Mouse (Mus musculus) hindbrain, embryonic 15.5 days (tissue): ENCODE results near the gene Adk. TPM values are rescaled to one million over a fixed set of nuclear protein-coding genes. Genes with fewer than 3 reads are reported as not detected.

Experiments used
- ATAC-seq: fragments of 200-750 bp; cut with Nextera tagmentation; 2 replicates; pipeline ENCODE4 v1.8.0; 2017; ENCODE audit warnings: low read depth, moderate number of reproducible peaks, moderate TSS enrichment; ENCODE audit not compliant: low FRiP score
- H3K27ac ChIP-seq: fragments of 300-500 bp; sonication (generic); replicated peaks from 2 replicates; pipeline ENCODE4 v1.5.1; 2015; ENCODE audit warnings: mild to moderate bottlenecking, inconsistent platforms
- H3K27me3 ChIP-seq: fragments of 300-500 bp; sonication (generic); 2 replicates; pipeline ENCODE4 v1.6.1; 2015; ENCODE audit warnings: control low read depth, inconsistent platforms
- H3K36me3 ChIP-seq: fragments of 300-500 bp; sonication (generic); 2 replicates; pipeline ENCODE4 v1.6.1; 2015; ENCODE audit warnings: control low read depth, inconsistent platforms
- H3K4me1 ChIP-seq: fragments of 300-500 bp; sonication (generic); replicated peaks from 2 replicates; pipeline ENCODE4 v1.6.1; 2015; ENCODE audit warnings: control low read depth, inconsistent platforms
- H3K4me2 ChIP-seq: fragments of 300-500 bp; sonication (generic); 2 replicates; pipeline ENCODE4 v1.6.1; 2015; ENCODE audit warnings: moderate library complexity, mild to moderate bottlenecking, inconsistent platforms
- H3K4me3 ChIP-seq: fragments of 300-500 bp; sonication (generic); 2 replicates; pipeline ENCODE4 v1.5.1; 2015; ENCODE audit warnings: mild to moderate bottlenecking, inconsistent platforms
- H3K9ac ChIP-seq: fragments of 300-500 bp; sonication (generic); 2 replicates; pipeline ENCODE4 v1.6.1; 2015; ENCODE audit warnings: inconsistent platforms
- H3K9me3 ChIP-seq: fragments of 300-500 bp; sonication (generic); 2 replicates; pipeline ENCODE4 v1.6.1; 2016; ENCODE audit warnings: control low read depth, inconsistent platforms
- WGBS: fragments of 180-500 bp; shearing (Covaris S2); methylation state at CpG from one replicate; pipeline ENCODE4 v1.1.7; 2015; 5-methylcytosine and 5-hydroxymethylcytosine counted together
- polyA plus RNA-seq: library from polyadenylated mRNA; unstranded; fragments of >200 nt; fragmentation: Nextera tagmentation; extraction: Ambion mirVana; gene quantifications from 2 replicates; pipeline ENCODE4 v1.2.1, GENCODE M21; 2015

The Adk gene
- polyA plus RNA-seq, 1 experiment from 2014 or later = 40.4 TPM

- Histone ChIP-seq H3K9me3 (no peaks in the 10 kb centered on the region), H3K27me3 (no peaks in the 10 kb centered on the region), H3K9ac (no peak overlapping the region), H3K27ac (no peak overlapping the region), H3K4me3 (no peak overlapping the region), H3K36me3 (peaks cover 6% of the 10 kb centered on the region), H3K4me1 (peaks cover 10% of the 10 kb centered on the region), H3K4me2 (no peak overlapping the region)
- no peak for ATAC-seq
- 86% methylated on average over 2 of the region's 2 CpGs for WGBS
Measured at GRCm38 (mm10) chr14:21047840-21048239, 4.5 kb upstream of the Adk start.

- H3K4me3 ChIP-seq = no peak overlapping the region
- ATAC-seq = no peak
- peaks cover 16% of the 10 kb centered on the region for H3K4me1 ChIP-seq
Measured at GRCm38 (mm10) chr14:21048879-21049278, 3.5 kb upstream of the Adk start.

GRCm38 (mm10) chr14:21050734-21051133 is 1.6 kb upstream of the Adk start:
- 71% methylated on average over 3 of the region's 3 CpGs for WGBS
- H3K4me2 ChIP-seq = peak overlapping the region; percentile 82

More at GRCm38 (mm10) chr14:21048879-21049278, 3.5 kb upstream of the Adk start:
- Histone ChIP-seq H3K4me2 (no peak overlapping the region), H3K27ac (no peak overlapping the region), H3K36me3 (peaks cover 3% of the 10 kb centered on the region), H3K27me3 (no peaks in the 10 kb centered on the region), H3K9me3 (no peaks in the 10 kb centered on the region), H3K9ac (no peak overlapping the region)

GRCm38 (mm10) chr14:21051380-21052111 is 828 bp upstream of the Adk start:
- Histone ChIP-seq H3K27me3 (no peaks in the 10 kb centered on the region), H3K4me3 (peak overlapping the region; percentile 95), H3K4me1 (peaks cover 16% of the 10 kb centered on the region), H3K9me3 (no peaks in the 10 kb centered on the region), H3K27ac (peak overlapping the region; percentile 96), H3K9ac (peak overlapping the region; percentile 85), H3K4me2 (peak overlapping the region; percentile 82), H3K36me3 (no peaks in the 10 kb centered on the region)
- no peak for ATAC-seq
- 9% methylated on average over 28 of the region's 28 CpGs for WGBS

More at GRCm38 (mm10) chr14:21050734-21051133, 1.6 kb upstream of the Adk start:
- no peak overlapping the region for H3K27ac ChIP-seq
- H3K9me3 ChIP-seq = no peaks in the 10 kb centered on the region
- peaks cover 16% of the 10 kb centered on the region for H3K4me1 ChIP-seq
- H3K27me3 ChIP-seq = no peaks in the 10 kb centered on the region
- H3K4me3 ChIP-seq = peak overlapping the region; percentile 95
- no peaks in the 10 kb centered on the region for H3K36me3 ChIP-seq
- no peak for ATAC-seq
- no peak overlapping the region for H3K9ac ChIP-seq

GRCm38 (mm10) chr14:21052781-21053130 is 382 bp downstream of the Adk start:
- peak; percentile 80 for ATAC-seq
- H3K9ac ChIP-seq = peak overlapping the region; percentile 85
- peak overlapping the region; percentile 95 for H3K4me3 ChIP-seq
- peaks cover 16% of the 10 kb centered on the region for H3K4me1 ChIP-seq
- peak overlapping the region; percentile 82 for H3K4me2 ChIP-seq
- H3K27ac ChIP-seq = peak overlapping the region; percentile 96
- no peaks in the 10 kb centered on the region for H3K36me3 ChIP-seq
- WGBS = under 1% methylated on average over 25 of the region's 25 CpGs
- no peaks in the 10 kb centered on the region for H3K27me3 ChIP-seq
- H3K9me3 ChIP-seq = no peaks in the 10 kb centered on the region

GRCm38 (mm10) chr14:21053151-21053550 is 777 bp downstream of the Adk start:
- H3K4me3 ChIP-seq = peak overlapping the region; percentile 95
- 9% methylated on average over 8 of the region's 8 CpGs for WGBS
- no peak for ATAC-seq
- H3K27ac ChIP-seq = no peak overlapping the region
- H3K36me3 ChIP-seq = no peaks in the 10 kb centered on the region
- no peaks in the 10 kb centered on the region for H3K27me3 ChIP-seq
- peak overlapping the region; percentile 82 for H3K4me2 ChIP-seq
- H3K9ac ChIP-seq = peak overlapping the region; percentile 85
- no peaks in the 10 kb centered on the region for H3K9me3 ChIP-seq
- H3K4me1 ChIP-seq = peaks cover 16% of the 10 kb centered on the region

GRCm38 (mm10) chr14:21053586-21053985 is 1.2 kb downstream of the Adk start:
- WGBS = 47% methylated on average over 7 of the region's 7 CpGs
- no peaks in the 10 kb centered on the region for H3K36me3 ChIP-seq
- no peaks in the 10 kb centered on the region for H3K27me3 ChIP-seq
- no peaks in the 10 kb centered on the region for H3K9me3 ChIP-seq
- no peak overlapping the region for H3K9ac ChIP-seq
- no peak for ATAC-seq
- peaks cover 16% of the 10 kb centered on the region for H3K4me1 ChIP-seq
- H3K27ac ChIP-seq = no peak overlapping the region
- H3K4me2 ChIP-seq = peak overlapping the region; percentile 82
- peak overlapping the region; percentile 95; the same call in 1 of the 2 replicates for H3K4me3 ChIP-seq

GRCm38 (mm10) chr14:21058972-21059371 is 6.6 kb downstream of the Adk start:
- H3K4me3 ChIP-seq = no peak overlapping the region
- WGBS = 96% methylated on average over 2 of the region's 2 CpGs
- H3K4me1 ChIP-seq = no peaks in the 10 kb centered on the region
- H3K9ac ChIP-seq = no peak overlapping the region
- H3K9me3 ChIP-seq = no peaks in the 10 kb centered on the region
- no peaks in the 10 kb centered on the region for H3K27me3 ChIP-seq
- no peaks in the 10 kb centered on the region for H3K36me3 ChIP-seq
- ATAC-seq = no peak
- H3K4me2 ChIP-seq = no peak overlapping the region
- H3K27ac ChIP-seq = no peak overlapping the region

GRCm38 (mm10) chr14:21062766-21063513 is 10.6 kb downstream of the Adk start:
- Histone ChIP-seq H3K9ac (no peak overlapping the region), H3K36me3 (no peaks in the 10 kb centered on the region), H3K4me1 (no peaks in the 10 kb centered on the region), H3K4me3 (no peak overlapping the region), H3K9me3 (no peaks in the 10 kb centered on the region), H3K27ac (no peak overlapping the region), H3K27me3 (no peaks in the 10 kb centered on the region), H3K4me2 (no peak overlapping the region)
- no peak for ATAC-seq
- WGBS = 80% methylated on average over 5 of the region's 5 CpGs

GRCm38 (mm10) chr14:21064321-21064720 is 11.9 kb downstream of the Adk start:
- Histone ChIP-seq H3K9me3 (no peaks in the 10 kb centered on the region), H3K27me3 (no peaks in the 10 kb centered on the region), H3K4me1 (no peaks in the 10 kb centered on the region), H3K4me2 (no peak overlapping the region), H3K9ac (no peak overlapping the region), H3K27ac (no peak overlapping the region), H3K4me3 (no peak overlapping the region), H3K36me3 (no peaks in the 10 kb centered on the region)
- no peak for ATAC-seq
- 65% methylated on average over 1 of the region's 1 CpGs for WGBS

GRCm38 (mm10) chr14:21065490-21066162 is 13.3 kb downstream of the Adk start:
- Histone ChIP-seq H3K4me3 (no peak overlapping the region), H3K4me1 (no peaks in the 10 kb centered on the region), H3K4me2 (no peak overlapping the region), H3K36me3 (no peaks in the 10 kb centered on the region), H3K9me3 (no peaks in the 10 kb centered on the region), H3K27me3 (no peaks in the 10 kb centered on the region), H3K9ac (no peak overlapping the region), H3K27ac (no peak overlapping the region)
- WGBS = 74% methylated on average over 8 of the region's 8 CpGs
- no peak for ATAC-seq

- Histone ChIP-seq H3K27ac (no peak overlapping the region), H3K4me2 (no peak overlapping the region), H3K4me1 (no peaks in the 10 kb centered on the region), H3K9me3 (no peaks in the 10 kb centered on the region), H3K27me3 (no peaks in the 10 kb centered on the region), H3K9ac (no peak overlapping the region), H3K4me3 (no peak overlapping the region), H3K36me3 (no peaks in the 10 kb centered on the region)
- ATAC-seq = no peak
- WGBS = 92% methylated on average over 5 of the region's 5 CpGs
Measured at GRCm38 (mm10) chr14:21069594-21069993, 17.2 kb downstream of the Adk start.
